Mouse (Mus musculus) layer of hippocampus, postnatal 36 days (tissue): ENCODE measurements at regions not wholly inside any gene's neighbourhood (a gene's known extent, or its start where the extent isn't known, plus 50 kb on each side); places are given as distances from the start of the nearest gene placed in this dataset.

Experiments
- DNase-seq, 2 experiments: peaks; one replicate each; pipeline ENCODE4 v3.0.0; 2022

DNA sequence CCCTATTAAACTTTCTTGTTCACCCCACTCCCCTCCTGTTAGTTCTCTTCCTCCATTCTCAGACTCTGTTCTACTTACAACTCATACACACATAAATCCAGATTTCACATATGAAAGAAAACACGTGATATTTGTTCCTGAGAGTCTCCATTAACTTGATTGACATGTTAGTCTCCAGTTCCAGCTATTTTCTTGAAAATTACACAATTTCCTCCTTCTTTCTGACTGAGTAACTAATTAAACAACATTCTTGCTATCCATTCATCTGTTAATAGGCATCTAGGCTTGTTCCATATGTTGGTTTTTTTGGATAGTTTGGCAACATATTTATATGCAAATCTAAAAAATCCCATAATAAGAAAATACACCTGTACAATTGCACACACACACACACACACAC is 161.7 kb upstream of the Nr2f1 start:
- no peak for DNase-seq

DNA sequence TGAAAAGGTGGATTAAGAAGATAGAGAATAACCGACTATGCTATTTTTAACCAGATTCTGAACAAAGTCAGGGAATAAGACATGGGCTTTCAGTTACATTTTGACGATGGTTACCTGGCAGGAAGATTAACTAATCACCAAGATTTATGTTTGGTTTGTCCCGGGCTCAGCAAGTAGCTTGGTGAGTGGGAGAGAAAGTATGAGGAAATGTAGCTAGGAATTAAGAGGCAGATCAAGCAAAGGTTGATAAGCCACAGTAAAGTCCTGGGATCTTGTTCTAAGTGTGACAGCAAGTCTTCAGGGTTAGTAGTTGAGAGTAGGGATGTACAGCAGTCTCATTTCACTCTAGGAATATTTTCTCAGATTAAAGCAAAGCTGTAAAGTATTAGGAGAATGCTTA is 149.3 kb upstream of the Nr2f1 start:
- DNase-seq, result no peak

DNA sequence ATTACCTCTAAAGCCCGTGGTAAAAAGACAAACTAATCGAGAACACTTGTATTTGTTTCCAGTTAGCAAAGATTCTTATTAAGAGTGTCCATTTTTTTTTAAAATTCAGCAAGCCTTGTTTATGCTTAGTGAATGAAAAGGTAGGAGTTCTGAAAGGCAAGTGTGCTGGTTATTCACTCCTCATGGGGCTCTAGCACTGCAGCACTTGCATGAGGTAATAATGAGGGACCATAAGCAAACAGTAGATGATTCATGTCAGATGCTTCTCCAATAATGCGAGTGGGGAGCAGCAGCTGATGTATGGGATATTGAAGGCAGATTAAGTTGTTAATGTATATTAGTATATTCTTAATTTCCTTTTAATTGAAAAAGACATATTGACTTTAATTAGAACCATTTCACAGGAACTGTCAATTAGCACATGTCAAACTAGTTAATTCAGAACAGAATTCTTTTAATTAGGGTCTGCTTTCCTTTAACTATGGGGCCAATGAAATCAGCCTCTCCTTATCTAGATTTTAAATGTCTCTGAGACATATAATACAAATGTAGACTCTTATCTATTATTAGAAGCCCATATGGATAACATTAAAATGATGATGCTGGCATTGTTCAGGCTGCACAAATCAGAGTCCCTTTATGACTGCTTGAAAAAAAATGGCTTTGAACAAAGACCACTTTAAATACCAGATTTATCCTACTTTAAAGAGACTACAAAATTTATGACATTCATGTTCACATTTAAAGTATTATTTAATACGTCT is 125.1 kb upstream of the Nr2f1 start:
- DNase-seq, result no peak

DNA sequence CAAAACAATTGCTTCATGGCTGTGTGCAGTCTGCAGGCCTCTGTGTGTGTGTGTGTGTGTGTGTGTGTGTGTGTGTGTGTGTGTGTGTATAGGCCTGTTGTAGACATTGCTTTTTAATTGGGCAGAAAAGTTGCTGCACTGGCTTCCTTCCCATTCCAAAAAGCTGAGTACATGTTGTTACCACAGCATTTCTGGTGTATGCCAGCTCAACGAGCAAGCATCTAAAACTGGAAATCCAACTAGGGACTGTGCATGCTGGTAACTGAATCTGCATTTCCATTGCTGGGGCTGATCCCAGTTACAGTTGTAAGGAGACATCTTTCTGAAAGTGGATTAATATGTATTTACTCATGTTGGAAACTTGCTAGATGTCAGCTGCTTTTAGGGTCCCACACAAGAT is 123.6 kb upstream of the Nr2f1 start:
- no peak for DNase-seq

DNA sequence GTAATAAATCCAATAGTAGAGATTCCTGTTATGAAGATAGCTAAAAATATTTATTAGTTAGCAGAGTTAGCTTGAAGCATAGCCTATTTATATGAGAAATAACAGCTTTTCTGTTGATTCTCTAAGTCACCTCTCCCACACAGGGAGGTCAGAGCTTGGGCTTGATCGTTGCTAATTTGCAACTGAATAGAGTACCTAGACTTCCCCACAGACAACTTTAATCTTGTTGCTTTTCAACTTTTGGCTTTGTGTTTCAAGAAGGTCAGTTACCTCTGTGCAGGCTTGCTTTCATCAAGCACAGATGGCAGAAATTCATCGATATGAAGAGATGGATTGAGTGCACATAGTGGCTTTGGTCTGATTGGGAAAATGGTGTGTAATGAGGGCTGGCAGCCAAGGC is 118.9 kb upstream of the Nr2f1 start:
- DNase-seq, result no peak

DNA sequence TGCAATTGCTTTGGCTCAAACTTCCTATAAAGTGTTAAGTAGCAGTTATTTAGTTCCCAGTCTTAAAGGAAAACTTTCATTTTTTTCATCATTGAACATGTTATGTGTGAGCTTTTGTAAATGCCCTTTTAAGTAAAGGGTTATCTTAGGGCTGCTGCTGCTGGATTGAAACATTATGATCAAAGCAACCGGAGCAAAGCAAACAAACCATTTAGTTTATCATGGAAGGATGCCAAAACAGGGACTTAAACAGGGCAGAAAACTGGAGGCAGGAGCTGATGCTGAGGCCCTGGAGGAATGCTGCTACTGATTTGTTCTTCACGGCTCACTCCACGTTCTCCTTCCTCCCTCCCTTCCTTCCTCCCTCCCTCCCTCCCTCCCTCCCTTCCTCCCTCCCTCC is 111.3 kb upstream of the Nr2f1 start:
- DNase-seq, result no peak
